Comparison of ENCODE assay signal across 28 mouse cellular contexts in genomic region chr17:34006570-34006969, GRCm38 (mm10).
"Had no signal": no experiment of that assay in that cellular context is flagged by ENCODE, and none has a peak within 500 bp of the region (broad histone marks: within the 10 kb centered on the region; RNA-seq: fewer than 3 reads in every experiment).

No protein-coding gene starts in this region.

- H3K9ac ChIP-seq: embryonic facial prominence, embryonic 12.5 days; embryonic facial prominence, embryonic 13.5 days; embryonic facial prominence, embryonic 15.5 days; forebrain, embryonic 12.5 days; forebrain, embryonic 13.5 days; forebrain, embryonic 15.5 days; forebrain, postnatal 0 days had no signal

- H3K36me3 ChIP-seq: embryonic facial prominence, embryonic 10.5 days; embryonic facial prominence, embryonic 12.5 days; embryonic facial prominence, embryonic 13.5 days; embryonic facial prominence, embryonic 15.5 days; forebrain, embryonic 10.5 days; forebrain, embryonic 12.5 days; forebrain, embryonic 15.5 days had no signal

- H3K4me3 ChIP-seq: embryonic facial prominence, embryonic 10.5 days; embryonic facial prominence, embryonic 12.5 days; embryonic facial prominence, embryonic 13.5 days; embryonic facial prominence, embryonic 15.5 days; erythroblast, embryonic 14.5 days; forebrain, embryonic 10.5 days; forebrain, embryonic 12.5 days; forebrain, embryonic 13.5 days; forebrain, embryonic 15.5 days; gastrocnemius, adult 2 months had no signal

- H3K4me2 ChIP-seq: embryonic facial prominence, embryonic 12.5 days; embryonic facial prominence, embryonic 13.5 days; embryonic facial prominence, embryonic 15.5 days; forebrain, embryonic 12.5 days; forebrain, embryonic 13.5 days; forebrain, embryonic 15.5 days had no signal

- H3K9me3 ChIP-seq: embryonic facial prominence, embryonic 10.5 days; embryonic facial prominence, embryonic 12.5 days; embryonic facial prominence, embryonic 13.5 days; forebrain, embryonic 10.5 days; forebrain, embryonic 12.5 days; forebrain, embryonic 13.5 days; forebrain, embryonic 15.5 days had no signal

- ATAC-seq: forebrain, embryonic 13.5 days; forebrain, embryonic 14.5 days; forebrain, embryonic 15.5 days; forebrain, embryonic 16.5 days; forebrain, postnatal 0 days had no signal

- DNase-seq: cerebellum, adult 2 months; cerebellum, adult 8-10 months; cerebellum, adult 9-10 months; cerebellum, adult 9-11 months; cerebellum, postnatal 10 days; cerebellum, postnatal 14 days; cerebellum, postnatal 25 days; cerebellum, postnatal 36 days; embryo, embryonic 11 days; forebrain, postnatal 0 days; gastrocnemius, adult 2 months; gastrocnemius, postnatal 10 days; gastrocnemius, postnatal 14 days; gastrocnemius, postnatal 25 days; gastrocnemius, postnatal 36 days; heart, adult 11 months; heart, adult 18-20 months had no signal

- H3K27ac ChIP-seq: embryonic facial prominence, embryonic 10.5 days; embryonic facial prominence, embryonic 12.5 days; embryonic facial prominence, embryonic 13.5 days; embryonic facial prominence, embryonic 15.5 days; forebrain, embryonic 10.5 days; forebrain, embryonic 12.5 days; forebrain, embryonic 13.5 days; forebrain, embryonic 15.5 days; gastrocnemius, adult 2 months had no signal

- H3K4me1 ChIP-seq: embryonic facial prominence, embryonic 10.5 days; embryonic facial prominence, embryonic 12.5 days; embryonic facial prominence, embryonic 13.5 days; embryonic facial prominence, embryonic 15.5 days; forebrain, embryonic 12.5 days; forebrain, embryonic 13.5 days; forebrain, embryonic 15.5 days had no signal
